Mouse (Mus musculus): ENCODE results near the gene Gca. TPM values are rescaled to one million over a fixed set of nuclear protein-coding genes. Genes with fewer than 3 reads are reported as not detected.

Gca gene
- 4.4 and 6.7 TPM in 2 replicates for polyA plus RNA-seq (2012; rRNA removed)

- DNase-seq (ENCODE audit: low spot score) = peak; percentile 54
Measured at GRCm38 (mm10) chr2:62664135-62664670, at the start of gene Gca. Gene Gca (plus strand): TSS chr2:62664285.

- no peak for DNase-seq (ENCODE audit: low spot score)
Measured at GRCm38 (mm10) chr2:62618934-62619341, 45.1 kb upstream of the Gca start.

DNA sequence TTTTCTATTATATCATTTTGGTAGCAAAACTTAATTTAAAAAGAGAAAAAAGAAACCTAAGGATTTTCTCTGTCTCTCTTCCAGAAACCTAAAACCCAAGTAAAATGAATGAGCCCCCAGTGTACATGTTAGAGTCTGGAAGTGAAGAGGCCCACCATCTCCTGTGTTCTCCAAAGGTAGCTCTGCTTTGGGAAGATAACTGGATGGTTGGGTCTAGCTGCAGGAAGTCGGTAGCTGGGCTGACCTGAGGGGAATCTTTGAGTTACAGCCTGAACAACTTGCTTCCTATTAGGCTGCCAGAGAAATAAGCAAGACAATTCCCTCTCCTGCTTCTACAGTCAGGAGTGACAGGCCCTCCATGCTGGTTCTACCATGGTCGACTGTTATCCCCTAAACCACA, 44.4 kb upstream of the Gca start:
- no peak for DNase-seq (ENCODE audit: low spot score)

GRCm38 (mm10) chr2:62623024-62623441, 41.1 kb upstream of the Gca start:
- no peak for DNase-seq (ENCODE audit: low spot score)

- no peak for DNase-seq (ENCODE audit: low spot score)
Measured at GRCm38 (mm10) chr2:62627728-62628127, 36.4 kb upstream of the Gca start.

DNA sequence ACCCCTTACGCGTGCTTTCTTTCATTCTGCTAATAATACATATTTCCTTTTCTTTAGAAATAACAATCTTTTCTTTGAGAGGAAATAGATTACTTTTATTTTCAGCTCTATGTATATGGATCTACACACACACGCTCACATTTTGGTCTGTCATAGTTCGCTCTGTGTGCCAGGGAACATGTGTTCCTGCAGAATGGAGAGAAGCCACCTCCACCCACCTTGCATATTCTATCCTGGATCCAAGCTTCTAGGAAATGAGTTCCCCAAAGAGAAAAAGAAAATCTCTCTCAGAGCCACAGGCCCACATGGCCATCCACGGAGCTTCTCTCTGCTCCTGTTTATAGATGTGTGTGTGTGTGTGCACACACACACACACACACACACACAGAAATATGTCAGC, 35.7 kb upstream of the Gca start:
- DNase-seq (ENCODE audit: low spot score) = no peak

GRCm38 (mm10) chr2:62630446-62630845, 33.6 kb upstream of the Gca start:
- DNase-seq (ENCODE audit: low spot score) = no peak

GRCm38 (mm10) chr2:62639869-62640268, 24.2 kb upstream of the Gca start:
- no peak for DNase-seq (ENCODE audit: low spot score)

- DNase-seq (ENCODE audit: low spot score) = no peak
Measured at GRCm38 (mm10) chr2:62643405-62644305, 20.4 kb upstream of the Gca start.

DNA sequence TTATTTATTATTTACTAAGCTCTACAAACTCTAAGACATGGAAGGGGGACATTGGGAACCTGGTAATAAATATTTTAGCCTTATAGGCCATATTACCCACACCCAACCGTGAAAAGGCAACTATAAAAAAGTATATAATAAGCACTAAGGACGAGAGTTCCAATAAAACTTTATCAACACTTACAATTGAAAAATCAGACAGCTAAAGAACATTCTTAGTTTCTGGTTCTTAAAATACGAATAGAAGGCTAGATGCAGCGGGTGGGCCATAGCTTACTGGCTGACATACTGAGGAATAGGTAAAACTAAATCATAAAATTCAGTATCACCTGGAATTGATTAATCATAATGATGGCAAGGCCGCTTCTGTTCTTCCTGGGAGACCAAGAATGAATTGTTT, 19.2 kb upstream of the Gca start:
- no peak for DNase-seq (ENCODE audit: low spot score)

GRCm38 (mm10) chr2:62645475-62645874, 18.6 kb upstream of the Gca start:
- DNase-seq (ENCODE audit: low spot score) = no peak

- peak; percentile 45 for DNase-seq (ENCODE audit: low spot score)
Measured at GRCm38 (mm10) chr2:62646014-62646645, 18.0 kb upstream of the Gca start, which contains the start of gene Ifih1. Gene Ifih1 (minus strand): TSS chr2:62646255.

DNA sequence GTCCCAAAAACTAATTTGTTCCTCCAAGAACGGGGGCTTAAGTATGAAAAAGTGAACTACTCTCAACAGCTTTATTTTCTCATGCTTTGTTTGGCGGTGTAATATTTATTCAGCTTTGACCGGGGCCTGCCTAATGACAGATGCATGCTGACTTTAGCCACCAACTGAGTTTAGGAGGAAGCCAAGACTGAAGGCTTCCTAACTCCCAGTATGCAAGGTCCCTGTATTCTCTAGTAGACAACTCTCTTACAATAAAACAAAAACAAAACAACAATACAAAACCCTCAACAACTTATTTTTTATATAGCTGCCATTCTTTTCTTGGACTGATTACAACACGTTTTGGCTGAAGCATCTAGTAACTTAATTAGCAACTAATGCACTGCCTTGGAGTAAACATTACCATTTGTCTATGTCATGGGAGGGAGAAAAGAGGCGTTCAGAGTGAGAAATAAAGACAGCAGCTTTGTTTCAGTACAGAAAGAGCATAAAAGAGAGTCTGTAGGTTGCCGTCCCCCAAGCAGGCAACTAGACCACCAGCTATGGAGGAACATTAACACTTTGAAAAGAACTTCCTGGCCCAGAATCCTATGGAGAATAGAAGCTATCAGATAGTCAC, 17.3 kb upstream of the Gca start:
- DNase-seq (ENCODE audit: low spot score) = no peak

GRCm38 (mm10) chr2:62651890-62652289, 12.2 kb upstream of the Gca start:
- no peak for DNase-seq (ENCODE audit: low spot score)

DNA sequence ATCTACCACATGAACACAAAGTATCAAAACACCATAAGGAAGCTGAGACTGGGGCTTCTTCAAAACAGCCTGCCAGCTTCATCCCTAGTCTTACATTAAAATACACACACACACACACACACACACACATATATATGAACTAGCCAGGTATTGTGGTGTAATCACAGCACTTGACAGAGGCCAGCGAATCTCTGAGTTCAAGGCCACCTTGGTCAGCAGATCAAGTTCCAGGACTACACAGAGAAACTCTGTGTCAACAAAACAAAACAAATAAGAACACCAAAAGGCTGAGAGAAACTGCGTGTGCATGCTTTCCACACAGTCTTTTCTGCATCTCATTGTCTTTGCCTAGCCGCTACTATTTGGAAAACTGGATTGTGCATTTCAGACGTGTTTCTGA, 11.6 kb upstream of the Gca start:
- DNase-seq (ENCODE audit: low spot score) = no peak

GRCm38 (mm10) chr2:62654519-62655338, 9.4 kb upstream of the Gca start:
- no peak for DNase-seq (ENCODE audit: low spot score)

DNA sequence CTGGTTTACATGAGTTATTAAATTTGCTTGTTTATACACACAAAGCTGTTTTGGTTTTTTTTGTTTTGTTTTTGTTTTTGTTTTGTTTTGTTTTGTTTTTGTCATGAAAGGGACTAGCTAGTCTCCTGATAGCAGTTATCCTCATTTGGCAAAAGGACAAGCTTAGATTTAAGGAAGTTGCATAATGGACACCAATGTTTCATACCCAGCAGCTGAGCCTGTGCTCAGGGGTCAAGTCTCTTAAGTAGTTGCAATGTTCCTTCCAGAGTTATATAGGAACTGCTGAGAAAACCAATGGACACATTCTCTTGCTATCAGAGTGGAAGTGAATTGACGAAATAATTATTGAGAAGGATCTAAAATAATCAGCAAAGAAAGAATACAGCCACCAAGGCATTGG, 8.0 kb upstream of the Gca start:
- DNase-seq (ENCODE audit: low spot score) = no peak

GRCm38 (mm10) chr2:62660565-62660964, 3.5 kb upstream of the Gca start:
- no peak for DNase-seq (ENCODE audit: low spot score)

DNA sequence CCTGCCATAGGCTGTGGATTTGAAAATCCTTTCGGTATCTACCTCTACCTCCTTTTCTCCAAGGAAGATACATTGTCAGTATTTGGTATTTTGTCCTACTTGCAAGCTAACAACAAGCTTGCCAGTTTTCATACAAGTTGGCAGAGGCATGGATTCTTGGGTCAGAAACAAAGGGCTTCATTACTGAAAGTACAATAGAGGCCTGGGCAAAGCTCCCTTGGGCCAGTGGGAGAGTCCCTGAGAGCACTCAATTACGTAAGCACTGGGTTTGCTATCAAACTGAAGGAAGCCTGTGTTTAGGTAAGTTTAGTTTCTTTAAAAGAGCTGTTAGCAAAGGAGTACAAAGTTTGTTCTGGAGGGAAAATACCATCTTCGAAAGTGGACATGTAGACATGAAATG, 1.5 kb upstream of the Gca start:
- no peak for DNase-seq (ENCODE audit: low spot score)

- no peak for DNase-seq (ENCODE audit: low spot score)
Measured at GRCm38 (mm10) chr2:62664839-62665238, 754 bp downstream of the Gca start.

GRCm38 (mm10) chr2:62665536-62665935, 1.5 kb downstream of the Gca start:
- no peak for DNase-seq (ENCODE audit: low spot score)

- no peak for DNase-seq (ENCODE audit: low spot score)
Measured at GRCm38 (mm10) chr2:62669848-62670247, 5.8 kb downstream of the Gca start.
